8 mouse cellular contexts compared by ENCODE assay signal in genomic region chr10:75872025-75872914, GRCm38 (mm10). TPM values are rescaled to one million over a fixed set of nuclear protein-coding genes. Genes with fewer than 3 reads are reported as not detected.
A peak's percentile ranks its signal among the peaks of the same experiment; 100 is the strongest.
DNase-seq lines count a peak whose midpoint lies in the region; ATAC-seq and TF ChIP-seq lines count a peak whose summit lies in the region.

No protein-coding gene starts in this region.

- WGBS in thymus, adult 2 months, result 50% methylated on average over 10 of the region's 10 CpGs
- 29% methylated on average over 10 of the region's 10 CpGs for WGBS in liver, embryonic 15.5 days (ENCODE audit: insufficient replicate concordance)

- no peak overlapping the region for H3K27ac ChIP-seq in thymus, adult 2 months (ENCODE audit: control insufficient read depth, insufficient read depth, low read length)
- no peak overlapping the region for H3K27ac ChIP-seq in liver, embryonic 15.5 days (replicated peaks)

- ATAC-seq in erythroblast, adult 5-6 weeks (replicated peaks; ENCODE audit: low FRiP score, poor library complexity, severe bottlenecking), result no peak
- ATAC-seq in liver, embryonic 15.5 days (ENCODE audit: insufficient read depth), result peak; percentile 35

- peak overlapping the region; percentile 55 for H3K4me3 ChIP-seq in erythroblast, embryonic 14.5 days (replicated peaks)
- peak overlapping the region; percentile 23; the same call in 1 of the 2 replicates for H3K4me3 ChIP-seq in thymus, adult 2 months (ENCODE audit: control insufficient read depth, insufficient read depth, low read length)
- H3K4me3 ChIP-seq in liver, embryonic 15.5 days (replicated peaks), result peak overlapping the region; percentile 49

- no peaks in the 10 kb centered on the region for H3K27me3 ChIP-seq in erythroblast, embryonic 14.5 days (ENCODE audit: control insufficient read depth)
- H3K27me3 ChIP-seq in thymus, adult 2 months (ENCODE audit: control insufficient read depth, insufficient read depth, low read length), result no peaks in the 10 kb centered on the region
- 0 out of 2 replicates have a peak, but pooled peaks cover 13% of the 10 kb centered on the region for H3K27me3 ChIP-seq in liver, embryonic 15.5 days

- H3K4me1 ChIP-seq in erythroblast, embryonic 14.5 days (ENCODE audit: control insufficient read depth), result peaks cover 13% of the 10 kb centered on the region
- peaks cover 4% of the 10 kb centered on the region for H3K4me1 ChIP-seq in thymus, adult 2 months (replicated peaks; ENCODE audit: control insufficient read depth, insufficient read depth, low read length)
- peaks cover 17% of the 10 kb centered on the region for H3K4me1 ChIP-seq in liver, embryonic 15.5 days (replicated peaks)

- no peak for TF ChIP-seq CTCF in thymus, adult 2 months (IDR thresholded peaks at IDR 0.05; ENCODE audit: borderline replicate concordance, control insufficient read depth, extremely low read depth, insufficient read depth, low read length, poor library complexity)

- H3K36me3 ChIP-seq in erythroblast, embryonic 14.5 days (ENCODE audit: control insufficient read depth), result no peaks in the 10 kb centered on the region
- no peaks in the 10 kb centered on the region for H3K36me3 ChIP-seq in thymus, adult 2 months (ENCODE audit: control insufficient read depth, insufficient read depth, low read length)
- H3K36me3 ChIP-seq in liver, embryonic 15.5 days (replicated peaks), result no peaks in the 10 kb centered on the region

- DNase-seq in thymus, adult 2 months, result no peak
- no peak for DNase-seq in thymus, postnatal 4 days
- DNase-seq in layer of hippocampus, adult 9-10 months (ENCODE audit: low spot score), result no peak
- no peak for DNase-seq in adrenal gland, adult 8-10 months
- no peak for DNase-seq in natural killer cell, adult 2 months (ENCODE audit: low spot score in 2 of 2)

- TF ChIP-seq POLR2A in thymus, adult 2 months (IDR thresholded peaks at IDR 0.05; ENCODE audit: control insufficient read depth, extremely low read depth, insufficient read depth, low read length, poor library complexity), result no peak

- peak overlapping the region; percentile 72 for H3K4me2 ChIP-seq in liver, embryonic 15.5 days

- H3K9me3 ChIP-seq in erythroblast, embryonic 14.5 days (ENCODE audit: control insufficient read depth, low read length), result no peaks in the 10 kb centered on the region
- no peaks in the 10 kb centered on the region for H3K9me3 ChIP-seq in liver, embryonic 15.5 days (replicated peaks)

- H3K9ac ChIP-seq in liver, embryonic 15.5 days, result peak overlapping the region; percentile 19; the same call in 1 of the 2 replicates

RNA-seq across cellular contexts. Expression of gene Mif, which starts 12.2 kb away (rescaled TPM):
- polyA plus RNA-seq in erythroblast, embryonic 14.5 days (2012), result 42.3 and 44.8 TPM in 2 replicates
- 47.2 and 79.7 TPM in 2 replicates for total RNA-seq in erythroblast, adult 5-6 weeks (2015; ENCODE audit: low replicate concordance)
- 48.1 and 65.8 TPM in 2 replicates for total RNA-seq in erythroblast, adult 5-6 weeks (2017; ENCODE audit: low replicate concordance)
- 1,833 and 2,007 TPM in 2 replicates for polyA plus RNA-seq in thymus, adult 2 months (2012; rRNA removed)
- polyA plus RNA-seq in liver, embryonic 15.5 days (2015; fragmentation: Nextera tagmentation; extraction: Ambion mirVana), result 755 and 825 TPM in 2 replicates
- 100 to 1,000 TPM; 253 to 280 (median 275) TPM for total RNA-seq in adrenal gland, adult 8-10 months (2022)

RNA-seq across cellular contexts. Expression of gene Derl3, which starts 20.9 kb away (rescaled TPM):
- not detected in 2 replicates for polyA plus RNA-seq in erythroblast, embryonic 14.5 days (2012)
- total RNA-seq in erythroblast, adult 5-6 weeks (2015; ENCODE audit: low replicate concordance), result 1.7 TPM in 1 of 2 replicates, not detected in the other
- total RNA-seq in erythroblast, adult 5-6 weeks (2017; ENCODE audit: low replicate concordance), result not detected in 2 replicates
- 11.6 and 19.0 TPM in 2 replicates for polyA plus RNA-seq in thymus, adult 2 months (2012; rRNA removed)
- polyA plus RNA-seq in liver, embryonic 15.5 days (2015; fragmentation: Nextera tagmentation; extraction: Ambion mirVana), result 0.53 and 0.67 TPM in 2 replicates
- total RNA-seq in adrenal gland, adult 8-10 months (2022), result 1 to 10 TPM; 1.2 to 2.6 (median 1.6) TPM

RNA-seq across cellular contexts. Expression of gene Gstt2, which starts 35.0 kb away (rescaled TPM):
- polyA plus RNA-seq in erythroblast, embryonic 14.5 days (2012), result 0.64 and 0.70 TPM in 2 replicates
- total RNA-seq in erythroblast, adult 5-6 weeks (2015; ENCODE audit: low replicate concordance), result 7.9 and 8.8 TPM in 2 replicates
- 2.4 and 11.0 TPM in 2 replicates for total RNA-seq in erythroblast, adult 5-6 weeks (2017; ENCODE audit: low replicate concordance)
- 174 and 216 TPM in 2 replicates for polyA plus RNA-seq in thymus, adult 2 months (2012; rRNA removed)
- 50.5 and 54.2 TPM in 2 replicates for polyA plus RNA-seq in liver, embryonic 15.5 days (2015; fragmentation: Nextera tagmentation; extraction: Ambion mirVana)
- 10 to 100 TPM; 25.4 to 67.6 (median 45.9) TPM for total RNA-seq in adrenal gland, adult 8-10 months (2022)

RNA-seq across cellular contexts. Expression of gene Smarcb1, which starts 49.1 kb away (rescaled TPM):
- polyA plus RNA-seq in erythroblast, embryonic 14.5 days (2012), result 31.8 TPM in 2 replicates
- total RNA-seq in erythroblast, adult 5-6 weeks (2015; ENCODE audit: low replicate concordance), result 9.4 and 16.9 TPM in 2 replicates
- 15.7 and 16.7 TPM in 2 replicates for total RNA-seq in erythroblast, adult 5-6 weeks (2017; ENCODE audit: low replicate concordance)
- 63.0 and 75.5 TPM in 2 replicates for polyA plus RNA-seq in thymus, adult 2 months (2012; rRNA removed)
- polyA plus RNA-seq in liver, embryonic 15.5 days (2015; fragmentation: Nextera tagmentation; extraction: Ambion mirVana), result 63.7 and 64.5 TPM in 2 replicates
- 100 to 1,000 TPM in 1 of 4 experiments, 10 to 100 TPM in 3; 73.2 to 105 (median 85.1) TPM for total RNA-seq in adrenal gland, adult 8-10 months (2022)

RNA-seq across cellular contexts. Expression of gene Gstt4, which starts 49.9 kb away (rescaled TPM):
- not detected in 2 replicates for polyA plus RNA-seq in erythroblast, embryonic 14.5 days (2012)
- not detected in 2 replicates for total RNA-seq in erythroblast, adult 5-6 weeks (2015; ENCODE audit: low replicate concordance)
- total RNA-seq in erythroblast, adult 5-6 weeks (2017; ENCODE audit: low replicate concordance), result 0.84 TPM in 1 of 2 replicates, not detected in the other
- 0.19 and 0.26 TPM in 2 replicates for polyA plus RNA-seq in thymus, adult 2 months (2012; rRNA removed)
- not detected in 2 replicates for polyA plus RNA-seq in liver, embryonic 15.5 days (2015; fragmentation: Nextera tagmentation; extraction: Ambion mirVana)
- not detected for total RNA-seq in adrenal gland, adult 8-10 months (2022)

Comparison
In these comparisons a context has a peak if more than half of its experiments do, and no peak if none do; other contexts are left out.
1. RNA of gene Mif, which starts 12.2 kb away (polyA plus RNA-seq): 1,833 to 2,007 TPM in thymus, adult 2 months and 755 to 825 TPM in liver, embryonic 15.5 days; 42.3 to 44.8 TPM in erythroblast, embryonic 14.5 days; every median in the first group is over 10 times any median in the second.
2. RNA of gene Gstt2, which starts 35.0 kb away (polyA plus RNA-seq): 174 to 216 TPM in thymus, adult 2 months and 50.5 to 54.2 TPM in liver, embryonic 15.5 days; 0.64 to 0.70 TPM in erythroblast, embryonic 14.5 days; every median in the first group is over 10 times any median in the second.
3. Peak in every context shown above with its lines, with median percentiles within 50 percentile points of each other: H3K4me3 ChIP-seq.